Mouse (Mus musculus) heart, adult 2 months (tissue): Measurements from ENCODE around the gene Crtc1.
A peak's percentile ranks its signal among the peaks of the same experiment; 100 is the strongest.

Experiments
- CTCF ChIP-seq: fragments of 200-600 bp; IDR thresholded peaks from 2 replicates; pipeline ENCODE4 v1.8.1; 2022; ENCODE audit warnings: antibody characterized with exemption, mild to moderate bottlenecking, moderate library complexity
- EP300 ChIP-seq: fragments of 200-500 bp; IDR thresholded peaks from 2 replicates; pipeline ENCODE4 v1.6.1; 2011; ENCODE audit warnings: low read depth, low read length, control low read depth; ENCODE audit not compliant: insufficient read depth
- POLR2A ChIP-seq: fragments of 200-500 bp; IDR thresholded peaks from 2 replicates; pipeline ENCODE4 v1.6.1; 2011; ENCODE audit warnings: mild to moderate bottlenecking, low read depth, low read length, control low read depth; ENCODE audit not compliant: insufficient read depth

DNA sequence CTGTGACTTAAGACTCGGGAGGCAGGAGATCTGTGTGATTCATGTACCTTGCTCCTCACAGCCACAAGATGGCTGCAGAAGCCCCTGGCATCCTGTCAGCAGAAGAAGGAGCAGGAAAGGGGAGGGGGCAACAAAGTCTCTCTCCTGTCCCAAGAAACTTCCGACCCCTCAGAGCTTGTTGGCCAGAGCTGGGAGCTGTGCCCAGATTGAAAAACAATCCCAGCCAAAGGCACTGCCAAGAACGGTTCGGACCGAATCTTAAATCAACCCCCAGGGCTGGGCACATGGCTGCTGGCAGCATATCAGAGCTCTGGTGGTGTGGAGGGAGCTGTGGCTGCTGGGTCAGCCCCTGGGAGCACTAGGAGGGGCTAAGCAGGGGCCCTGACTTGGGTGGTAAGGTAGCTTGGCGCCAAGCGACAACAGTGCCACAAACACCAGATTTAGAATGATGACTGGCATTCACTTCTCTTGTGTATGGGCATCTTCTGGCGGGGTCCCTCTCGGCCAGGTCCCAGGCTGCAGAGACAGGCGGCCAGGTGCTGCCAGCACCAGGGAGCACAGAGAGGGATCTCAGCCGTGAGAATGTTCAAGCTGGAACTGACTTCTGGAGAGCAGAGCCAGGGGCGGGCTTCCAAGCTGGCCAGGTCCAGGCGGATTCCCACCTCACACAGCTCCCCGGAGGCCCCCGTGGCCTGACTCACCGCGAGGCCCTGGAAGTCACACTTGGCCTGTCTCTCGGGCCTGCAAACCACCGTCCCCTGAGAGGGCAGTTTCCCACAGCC, 8.5 kb upstream of the Crtc1 start:
- peak; percentile 31; the same call in 1 of the 2 replicates for TF ChIP-seq CTCF
- no peak for TF ChIP-seq POLR2A
- TF ChIP-seq EP300: no peak
